Mouse (Mus musculus): ENCODE measurements at regions not wholly inside any gene's neighbourhood (a gene's known extent, or its start where the extent isn't known, plus 50 kb on each side); places are given as distances from the start of the nearest gene placed in this dataset.

DNA sequence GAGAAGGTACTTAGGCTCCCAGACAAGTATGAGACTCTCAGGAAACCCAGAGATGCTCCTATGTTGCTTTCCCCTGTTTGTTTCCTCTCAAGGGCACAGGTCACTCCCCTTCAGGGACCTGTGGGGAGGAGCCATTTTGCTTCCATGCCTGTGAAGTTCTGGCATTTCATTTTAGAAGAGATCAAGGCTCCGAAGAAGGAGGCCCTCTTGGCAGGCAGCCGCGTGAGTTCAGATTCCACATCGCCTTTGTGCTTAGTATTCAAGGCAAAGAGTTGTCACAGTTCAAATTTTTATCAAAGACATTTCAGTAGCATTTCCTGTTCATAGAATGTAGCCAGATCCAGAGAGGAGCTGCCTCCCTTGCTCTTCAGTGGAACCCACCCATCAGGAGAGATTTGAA is 189.8 kb upstream of the Pik3r1 start:
- TF ChIP-seq EP300 (IDR thresholded peaks at IDR 0.05; ENCODE audit: low read depth): no peak
- TF ChIP-seq CTCF (IDR thresholded peaks at IDR 0.05; ENCODE audit: low read depth): no peak

Data from liver, postnatal 0 days (tissue).